Mouse (Mus musculus) intestine, embryonic 15.5 days (tissue): Measurements from ENCODE around the gene Prelp. TPM values are rescaled to one million over a fixed set of nuclear protein-coding genes. Genes with fewer than 3 reads are reported as not detected.

Source experiments
- ATAC-seq: fragments of 200-750 bp; cut with Nextera tagmentation; 2 replicates; pipeline ENCODE4 v1.8.0; 2017; ENCODE audit warnings: moderate TSS enrichment, moderate library complexity
- H3K27ac ChIP-seq: fragments of 300-500 bp; sonication (generic); 2 replicates; pipeline ENCODE4 v1.5.1; 2015; ENCODE audit warnings: mild to moderate bottlenecking, inconsistent platforms
- H3K27me3 ChIP-seq: fragments of 300-500 bp; sonication (generic); replicated peaks from 2 replicates; pipeline ENCODE4 v1.6.1; 2015; ENCODE audit warnings: inconsistent platforms
- H3K36me3 ChIP-seq: fragments of 300-500 bp; sonication (generic); 2 replicates; pipeline ENCODE4 v1.6.1; 2015; ENCODE audit warnings: inconsistent platforms
- H3K4me1 ChIP-seq: fragments of 300-500 bp; sonication (generic); replicated peaks from 2 replicates; pipeline ENCODE4 v1.6.1; 2015; ENCODE audit warnings: inconsistent platforms
- H3K4me2 ChIP-seq: fragments of 300-500 bp; sonication (generic); replicated peaks from 2 replicates; pipeline ENCODE4 v1.6.1; 2015; ENCODE audit warnings: mild to moderate bottlenecking, inconsistent platforms
- H3K4me3 ChIP-seq: fragments of 300-500 bp; sonication (generic); replicated peaks from 2 replicates; pipeline ENCODE4 v1.5.1; 2015; ENCODE audit warnings: inconsistent platforms
- H3K9ac ChIP-seq: fragments of 300-500 bp; sonication (generic); 2 replicates; pipeline ENCODE4 v1.6.1; 2015; ENCODE audit warnings: inconsistent platforms
- H3K9me3 ChIP-seq: fragments of 300-500 bp; sonication (generic); 2 replicates; pipeline ENCODE4 v1.6.1; 2016; ENCODE audit warnings: inconsistent platforms
- WGBS: fragments of 180-500 bp; shearing (Covaris S2); methylation state at CpG from one replicate; pipeline ENCODE4 v1.1.7; 2015; 5-methylcytosine and 5-hydroxymethylcytosine counted together
- polyA plus RNA-seq: library from polyadenylated mRNA; unstranded; fragments of >200 nt; fragmentation: Nextera tagmentation; extraction: Ambion mirVana; gene quantifications from 2 replicates; pipeline ENCODE4 v1.2.1, GENCODE M21; 2015

Gene Prelp
- polyA plus RNA-seq, 1 experiment from 2014 or later: 2.8 TPM

- no peaks in the 10 kb centered on the region for H3K27me3 ChIP-seq
- no peak overlapping the region for H3K9ac ChIP-seq
- H3K4me2 ChIP-seq: no peak overlapping the region
- peaks cover 23% of the 10 kb centered on the region for H3K4me1 ChIP-seq
- ATAC-seq: no peak
- H3K9me3 ChIP-seq: no peaks in the 10 kb centered on the region
- WGBS: 66% methylated on average over 4 of the region's 4 CpGs
- H3K36me3 ChIP-seq: no peaks in the 10 kb centered on the region
- no peak overlapping the region for H3K27ac ChIP-seq
- no peak overlapping the region for H3K4me3 ChIP-seq
These were observed 10.2 kb downstream of the Prelp start for GRCm38 (mm10) chr1:133911008-133911407.

DNA sequence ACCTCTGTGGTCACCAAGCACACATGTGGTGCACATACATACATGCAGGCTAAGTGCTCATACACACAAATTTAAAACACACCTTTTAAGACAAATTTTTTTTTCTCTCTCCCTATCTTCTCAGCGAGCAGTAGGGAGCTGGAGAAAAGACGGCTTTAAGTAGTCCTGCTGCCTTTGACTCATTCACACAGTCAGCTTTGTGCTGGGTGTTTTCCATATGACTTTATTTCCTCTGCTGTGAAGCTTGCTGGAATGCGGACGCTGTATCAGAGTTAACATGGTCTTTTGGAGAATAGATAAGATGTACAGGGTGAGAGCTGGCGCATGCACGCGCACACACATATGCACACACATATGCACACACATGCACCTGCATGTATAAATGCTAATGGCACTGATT, 11.1 kb downstream of the Prelp start:
- no peak for ATAC-seq

DNA sequence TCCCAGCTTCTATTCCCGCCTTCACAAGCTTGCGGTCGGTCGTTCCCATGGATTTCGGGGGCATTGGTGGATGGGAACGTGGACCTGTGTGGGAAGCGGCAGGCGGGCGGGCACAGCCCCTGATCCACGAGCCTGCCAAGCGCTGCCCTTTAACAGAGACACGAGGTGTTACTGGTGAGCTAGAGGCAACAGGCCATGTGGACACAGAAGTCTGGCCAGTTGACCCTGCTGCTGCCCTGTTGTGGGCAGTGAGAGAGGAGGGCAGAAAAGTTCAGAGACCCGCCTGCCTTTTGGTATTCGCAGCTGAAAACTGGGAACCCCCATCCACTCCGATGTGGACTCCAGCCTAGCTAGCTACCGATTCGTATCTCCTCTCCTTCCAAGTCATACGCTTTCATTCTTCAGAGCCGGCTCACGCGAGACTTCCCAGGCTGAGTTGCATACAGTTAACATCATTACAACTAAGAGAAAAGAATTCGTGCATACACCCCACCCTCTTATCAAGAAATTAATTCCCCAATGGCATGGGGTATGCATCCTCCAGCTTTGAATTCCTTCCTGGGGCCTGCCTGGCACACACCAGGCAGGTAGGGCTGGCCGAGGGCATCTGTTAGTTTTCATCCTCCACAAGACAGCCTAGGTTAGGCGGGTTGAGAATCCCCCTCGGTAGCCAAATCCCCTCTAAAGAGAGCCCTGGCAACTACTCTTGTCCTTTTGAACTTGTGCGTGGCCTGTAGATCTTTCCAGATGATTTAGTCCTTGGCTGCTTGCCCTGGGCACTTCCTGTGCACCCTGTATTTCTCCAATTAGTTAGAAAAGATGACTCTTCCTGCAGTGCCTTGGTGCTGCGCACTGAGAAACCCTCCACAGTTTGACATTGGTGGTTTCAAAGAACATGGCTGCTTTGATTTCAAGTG, 12.3 kb downstream of the Prelp start:
- no peaks in the 10 kb centered on the region for H3K9me3 ChIP-seq
- peak overlapping the region; percentile 75 for H3K27ac ChIP-seq
- peak; percentile 59 for ATAC-seq
- peak overlapping the region; percentile 82 for H3K4me2 ChIP-seq
- 12% methylated on average over 27 of the region's 27 CpGs for WGBS
- H3K4me3 ChIP-seq: peak overlapping the region; percentile 37
- H3K27me3 ChIP-seq: no peaks in the 10 kb centered on the region
- H3K36me3 ChIP-seq: no peaks in the 10 kb centered on the region
- peak overlapping the region; percentile 52 for H3K9ac ChIP-seq
- H3K4me1 ChIP-seq: peaks cover 18% of the 10 kb centered on the region

More for the DNA sequence above, 11.1 kb downstream of the Prelp start:
- WGBS: 85% methylated on average over 7 of the region's 7 CpGs
- Histone ChIP-seq H3K4me1 (peaks cover 18% of the 10 kb centered on the region), H3K4me3 (no peak overlapping the region), H3K27ac (no peak overlapping the region), H3K27me3 (no peaks in the 10 kb centered on the region), H3K4me2 (no peak overlapping the region), H3K9me3 (no peaks in the 10 kb centered on the region), H3K9ac (no peak overlapping the region), H3K36me3 (no peaks in the 10 kb centered on the region)

GRCm38 (mm10) chr1:133907949-133908658, 13.1 kb downstream of the Prelp start, which contains the start of gene Optc:
Gene Optc, minus strand, starts transcription at chr1:133907999.
- peak within 1 kb of the TSS; percentile 37 for H3K4me3 ChIP-seq
- peak within 1 kb of the TSS; percentile 75 for H3K27ac ChIP-seq
- H3K9me3 ChIP-seq: no peaks in the 10 kb centered on the region
- peak; percentile 85 for ATAC-seq
- no peaks in the 10 kb centered on the region for H3K36me3 ChIP-seq
- H3K27me3 ChIP-seq: no peaks in the 10 kb centered on the region
- H3K9ac ChIP-seq: peak within 1 kb of the TSS; percentile 52
- peak within 1 kb of the TSS; percentile 82 for H3K4me2 ChIP-seq
- WGBS: 5% methylated on average over 28 of the region's 30 CpGs
- H3K4me1 ChIP-seq: peaks cover 18% of the 10 kb centered on the region

GRCm38 (mm10) chr1:133906420-133906819, 14.8 kb downstream of the Prelp start:
- Histone ChIP-seq H3K4me3 (no peak overlapping the region), H3K36me3 (no peaks in the 10 kb centered on the region), H3K9ac (no peak overlapping the region), H3K27ac (no peak overlapping the region), H3K9me3 (no peaks in the 10 kb centered on the region), H3K4me2 (no peak overlapping the region), H3K27me3 (no peaks in the 10 kb centered on the region), H3K4me1 (peaks cover 18% of the 10 kb centered on the region)
- WGBS: 57% methylated on average over 12 of the region's 12 CpGs
- no peak for ATAC-seq

- Histone ChIP-seq H3K27me3 (no peaks in the 10 kb centered on the region), H3K4me3 (no peak overlapping the region), H3K4me2 (no peak overlapping the region), H3K9ac (no peak overlapping the region), H3K9me3 (no peaks in the 10 kb centered on the region), H3K27ac (no peak overlapping the region), H3K36me3 (no peaks in the 10 kb centered on the region), H3K4me1 (0 out of 2 replicates have a peak, but pooled peaks cover 3% of the 10 kb centered on the region)
- 66% methylated on average over 9 of the region's 9 CpGs for WGBS
- no peak for ATAC-seq
These were observed 20.4 kb downstream of the Prelp start for GRCm38 (mm10) chr1:133900825-133901224.

DNA sequence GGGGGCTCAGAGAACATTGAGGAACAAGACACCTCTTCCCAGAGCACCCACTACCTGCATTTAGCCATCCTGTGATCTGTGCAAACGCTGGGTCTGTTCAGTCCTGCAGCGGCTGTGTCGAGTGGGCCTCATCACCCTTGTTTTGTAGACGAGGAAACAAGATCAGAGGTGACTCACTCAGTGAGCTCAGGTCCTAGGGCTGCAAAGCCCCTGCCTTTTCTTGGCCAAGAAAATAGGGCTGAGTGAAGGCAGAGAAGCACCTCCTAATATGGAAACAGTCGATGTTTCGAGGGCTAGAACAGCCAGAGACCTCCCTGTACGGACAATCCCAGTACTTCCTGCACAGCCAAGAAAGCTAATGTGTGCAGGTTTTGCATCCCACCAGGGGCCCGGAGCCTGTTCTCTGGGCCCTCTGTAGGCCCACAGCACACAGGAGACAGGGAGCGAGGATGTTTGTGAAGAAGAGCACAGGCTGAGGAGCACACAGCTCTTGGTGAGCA, 22.1 kb downstream of the Prelp start:
- H3K4me1 ChIP-seq: peaks cover 9% of the 10 kb centered on the region; the same call in 1 of the 2 replicates
- H3K4me3 ChIP-seq: no peak overlapping the region
- no peaks in the 10 kb centered on the region for H3K27me3 ChIP-seq
- H3K9me3 ChIP-seq: no peaks in the 10 kb centered on the region
- H3K27ac ChIP-seq: peak overlapping the region; percentile 79
- H3K4me2 ChIP-seq: 0 out of 2 replicates have a peak overlapping the region, but pooled peaks have one; percentile 1
- ATAC-seq: peak; percentile 48; the same call in 1 of the 2 replicates
- WGBS: 47% methylated on average over 9 of the region's 9 CpGs
- H3K9ac ChIP-seq: no peak overlapping the region
- no peaks in the 10 kb centered on the region for H3K36me3 ChIP-seq

- Histone ChIP-seq H3K9ac (no peak overlapping the region), H3K27me3 (no peaks in the 10 kb centered on the region), H3K27ac (no peak overlapping the region), H3K4me3 (no peak overlapping the region), H3K9me3 (no peaks in the 10 kb centered on the region), H3K4me1 (peaks cover 22% of the 10 kb centered on the region), H3K4me2 (no peak overlapping the region), H3K36me3 (no peaks in the 10 kb centered on the region)
- no peak for ATAC-seq
- 68% methylated on average over 6 of the region's 6 CpGs for WGBS
These were observed 23.9 kb downstream of the Prelp start for GRCm38 (mm10) chr1:133897293-133897692.

GRCm38 (mm10) chr1:133891489-133891888, 29.7 kb downstream of the Prelp start:
- no peaks in the 10 kb centered on the region for H3K36me3 ChIP-seq
- no peak for ATAC-seq
- H3K27me3 ChIP-seq: no peaks in the 10 kb centered on the region
- no peak overlapping the region for H3K9ac ChIP-seq
- no peak overlapping the region for H3K4me2 ChIP-seq
- H3K4me1 ChIP-seq: peaks cover 67% of the 10 kb centered on the region
- H3K9me3 ChIP-seq: no peaks in the 10 kb centered on the region
- 0 out of 2 replicates have a peak overlapping the region, but pooled peaks have one; percentile 9 for H3K27ac ChIP-seq
- 12% methylated on average over 5 of the region's 5 CpGs for WGBS
- no peak overlapping the region for H3K4me3 ChIP-seq

- Histone ChIP-seq H3K27ac (peak overlapping the region; percentile 41; the same call in 1 of the 2 replicates), H3K4me2 (peak overlapping the region; percentile 37), H3K36me3 (no peaks in the 10 kb centered on the region), H3K9ac (no peak overlapping the region; the same call in 1 of the 2 replicates), H3K4me3 (no peak overlapping the region), H3K27me3 (no peaks in the 10 kb centered on the region), H3K4me1 (peaks cover 62% of the 10 kb centered on the region), H3K9me3 (no peaks in the 10 kb centered on the region)
- WGBS: 16% methylated on average over 20 of the region's 20 CpGs
- ATAC-seq: no peak; the same call in 1 of the 2 replicates
These were observed 31.1 kb downstream of the Prelp start for GRCm38 (mm10) chr1:133889949-133890598.

GRCm38 (mm10) chr1:133887538-133888250, 33.5 kb downstream of the Prelp start:
- no peak overlapping the region for H3K27ac ChIP-seq
- H3K36me3 ChIP-seq: no peaks in the 10 kb centered on the region
- H3K9ac ChIP-seq: 0 out of 2 replicates have a peak overlapping the region, but pooled peaks have one; percentile 26
- no peak for ATAC-seq
- H3K4me2 ChIP-seq: peak overlapping the region; percentile 20; the same call in 1 of the 2 replicates
- H3K4me1 ChIP-seq: peaks cover 59% of the 10 kb centered on the region
- H3K9me3 ChIP-seq: no peaks in the 10 kb centered on the region
- no peak overlapping the region for H3K4me3 ChIP-seq
- no peaks in the 10 kb centered on the region for H3K27me3 ChIP-seq
- WGBS: 71% methylated on average over 5 of the region's 5 CpGs
